Mouse (Mus musculus) leukemia stem cell, adult 10-12 weeks (primary cell): ENCODE measurements around the gene Chchd2. TPM values are rescaled to one million over a fixed set of nuclear protein-coding genes. Genes with fewer than 3 reads are reported as not detected.

Experiments used
- polyA plus RNA-seq: library from polyadenylated mRNA; stranded (reverse); fragments of >175 nt; gene quantifications from 2 replicates; pipeline ENCODE4 v1.2.3, GENCODE M21; 2012; ENCODE audit warnings: low replicate concordance

Gene Chchd2
- polyA plus RNA-seq, result 543 and 642 TPM in 2 replicates

DNA sequence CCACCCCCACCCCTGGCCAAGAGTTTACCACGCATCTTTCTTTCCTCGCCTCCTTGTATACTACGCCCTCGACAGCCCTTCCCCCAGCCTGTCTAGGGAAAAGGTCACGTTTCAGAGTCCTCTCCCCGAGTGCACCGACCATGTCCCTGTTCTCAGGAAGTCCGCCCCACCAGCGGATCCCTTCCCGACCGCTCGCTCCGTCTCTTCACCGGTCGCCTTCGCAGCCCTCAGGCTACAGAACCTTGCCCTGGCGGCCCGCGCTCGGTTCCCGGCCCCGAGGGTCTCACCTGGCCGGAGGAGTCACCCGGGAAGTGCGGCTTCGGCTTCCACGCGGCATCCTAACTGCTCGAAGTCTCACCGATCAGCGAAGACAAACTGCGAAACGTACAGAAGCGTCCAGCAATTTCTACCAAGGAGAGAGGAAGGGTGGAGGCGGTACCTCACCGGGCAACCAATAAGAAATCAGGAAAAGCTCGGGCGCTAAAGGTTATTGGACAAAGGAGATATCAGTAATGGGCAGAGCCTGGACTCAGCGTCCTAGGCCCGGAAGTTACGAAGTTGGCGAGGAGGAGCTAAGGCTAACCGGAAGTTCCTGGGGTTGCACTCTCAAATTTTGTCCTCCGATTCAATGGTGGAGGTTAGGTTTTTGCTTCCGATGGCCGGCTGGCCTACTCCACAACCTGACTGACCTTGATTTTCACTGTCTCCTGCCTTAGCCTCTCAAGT is at the start of gene Chchd2:
TSS of gene Chchd2 (minus strand) at position 560 of the 726 bp plus-strand sequence.

GRCm38 (mm10) chr5:129908242-129908965 is 21.1 kb upstream of the Chchd2 start, which contains the start of gene Nupr1l:
Gene Nupr1l (plus strand): TSS chr5:129908540.

GRCm38 (mm10) chr5:129898449-129898848 is 11.2 kb upstream of the Chchd2 start, which contains the start of gene Phkg1:
Gene Phkg1 (minus strand): TSS chr5:129898549.

GRCm38 (mm10) chr5:129895198-129896088 is 8.2 kb upstream of the Chchd2 start, which contains the start of gene Zbed5:
Gene Zbed5 (plus strand): TSS chr5:129895723.

DNA sequence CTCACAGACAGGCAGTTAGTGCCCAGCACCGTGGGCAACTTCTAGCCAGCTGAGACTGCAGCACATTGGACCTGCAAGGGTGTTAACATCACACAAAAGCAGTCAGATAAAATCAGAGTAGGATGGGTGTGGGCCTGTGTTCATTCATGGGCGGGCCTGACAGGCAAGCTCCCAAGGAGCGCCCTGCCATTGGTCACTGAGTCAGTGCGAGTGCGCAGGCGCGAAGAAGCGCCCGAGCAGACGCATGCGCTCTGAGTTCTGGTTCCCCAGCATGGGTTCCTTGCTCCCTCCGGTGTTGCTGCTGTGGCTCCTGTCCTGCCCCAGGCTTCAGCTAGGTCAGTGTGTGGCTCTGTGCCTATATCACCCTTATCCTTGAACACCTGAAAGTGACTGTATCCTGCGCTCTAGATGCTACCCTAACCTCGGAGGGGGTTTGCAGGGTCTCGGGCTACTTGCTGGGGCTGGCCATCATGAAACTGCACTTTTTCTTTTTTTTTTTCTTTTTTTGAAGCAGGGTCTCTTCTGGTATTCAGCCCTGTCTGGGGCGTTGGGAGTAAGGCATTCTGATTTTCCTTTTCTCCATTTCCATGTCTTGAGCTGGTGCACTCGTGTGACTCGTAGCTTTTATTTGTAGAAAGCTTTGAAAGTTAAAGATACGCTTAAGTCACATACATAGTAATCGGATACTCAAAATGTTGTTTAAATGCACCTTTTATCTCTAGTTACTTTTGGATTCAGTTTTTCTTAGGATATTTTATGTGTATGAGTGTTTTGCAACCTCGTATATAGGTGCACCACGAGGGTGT is 40.3 kb downstream of the Chchd2 start, which contains the start of gene Sumf2:
TSS of gene Sumf2 (plus strand) at position 235 of the 806 bp plus-strand sequence.

Other genes starting within 250 kb of the Chchd2 start
- 0.05 and 0.08 TPM in 2 replicates for gene Zfp11, start 217.4 kb downstream of the Chchd2 start, polyA plus RNA-seq
- not detected in 2 replicates for gene Sept14, start 179.0 kb downstream of the Chchd2 start, polyA plus RNA-seq
- 6.7 and 12.7 TPM in 2 replicates for gene Mrps17, start 172.0 kb downstream of the Chchd2 start, polyA plus RNA-seq
- 7.2 and 9.7 TPM in 2 replicates for gene Nipsnap2, start 162.4 kb downstream of the Chchd2 start, polyA plus RNA-seq
- 8.6 and 40.6 TPM in 2 replicates for gene Psph, start 100.0 kb downstream of the Chchd2 start, polyA plus RNA-seq
- gene Sumf2, start 40.5 kb downstream of the Chchd2 start, polyA plus RNA-seq, result 4.0 and 9.3 TPM in 2 replicates
- 3.4 and 48.5 TPM in 2 replicates for gene Zbed5, start 8.3 kb upstream of the Chchd2 start, polyA plus RNA-seq
- gene Phkg1, start 11.1 kb upstream of the Chchd2 start, polyA plus RNA-seq, result 0.10 TPM in 1 of 2 replicates, not detected in the other
- gene Nupr1l, start 21.1 kb upstream of the Chchd2 start, polyA plus RNA-seq, result 1.7 TPM in 2 replicates
- gene Vkorc1l1, start 54.5 kb upstream of the Chchd2 start, polyA plus RNA-seq, result 19.6 and 19.7 TPM in 2 replicates
- gene Gusb, start 115.6 kb upstream of the Chchd2 start, polyA plus RNA-seq, result 18.1 and 22.7 TPM in 2 replicates
- gene Asl, start 141.8 kb upstream of the Chchd2 start, polyA plus RNA-seq, result 7.4 and 8.3 TPM in 2 replicates
- 5.0 and 7.4 TPM in 2 replicates for gene Crcp, start 141.8 kb upstream of the Chchd2 start, polyA plus RNA-seq
- 19.2 and 44.7 TPM in 2 replicates for gene Tpst1, start 185.9 kb upstream of the Chchd2 start, polyA plus RNA-seq